Mouse (Mus musculus) heart, postnatal 4 days (tissue): ENCODE results near the gene Mbl2. TPM values are rescaled to one million over a fixed set of nuclear protein-coding genes. Genes with fewer than 3 reads are reported as not detected.
"Not testable (repeated sequence)": the region's sequence is repeated elsewhere in the genome, so short reads cannot be mapped to it uniquely, and the experiment has no call there.

ENCODE experiments used
- DNase-seq: peaks from one replicate; pipeline ENCODE4 v3.0.0; 2021
- total RNA-seq, 2 experiments: library from RNA; stranded (reverse); gene quantifications; 2 replicates each; pipeline ENCODE4 v1.2.3; 2021

Gene Mbl2
- total RNA-seq = not detected

DNA sequence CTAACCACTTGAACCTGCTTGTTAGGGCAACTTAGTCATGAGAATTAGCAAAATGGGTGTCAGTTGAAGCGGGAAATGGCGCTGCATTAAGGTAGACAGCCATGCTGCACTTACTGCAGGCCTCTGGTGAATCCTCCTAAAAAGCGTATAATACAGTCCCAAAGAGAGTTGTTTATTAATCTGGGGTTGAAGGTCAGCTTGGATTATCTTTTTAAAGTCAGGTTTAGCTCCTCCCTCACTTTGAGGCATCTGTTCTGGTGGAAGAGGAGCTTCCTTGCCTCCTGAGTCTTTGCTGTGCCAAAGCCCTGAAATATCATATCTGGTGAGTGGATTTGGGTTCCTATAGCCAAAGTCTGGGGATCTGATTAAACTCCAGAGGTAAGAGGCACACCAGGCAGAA, at the start of gene Mbl2:
TSS of gene Mbl2 (plus strand) at position 252 of the 400 bp plus-strand sequence.
- DNase-seq = no peak

DNA sequence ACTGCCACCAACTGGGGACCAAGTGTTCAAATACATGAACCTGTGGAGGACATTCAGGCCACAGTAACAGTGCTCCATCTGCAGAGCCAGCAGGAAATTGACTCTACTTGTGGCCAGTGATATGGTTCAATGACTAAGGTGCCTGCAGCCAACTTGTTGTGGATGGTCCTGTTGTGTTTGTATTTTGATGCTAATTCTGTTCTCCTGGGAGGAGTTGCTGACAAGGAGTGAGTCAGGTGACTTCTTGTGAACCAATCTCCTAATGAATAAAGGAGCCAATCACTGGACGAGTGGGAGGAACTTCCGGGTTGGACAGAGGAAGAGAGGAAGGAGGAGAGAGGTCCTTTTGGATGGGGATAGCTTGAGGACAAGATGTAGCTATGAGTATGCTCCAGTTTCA, 47.2 kb upstream of the Mbl2 start:
- no peak for DNase-seq

DNA sequence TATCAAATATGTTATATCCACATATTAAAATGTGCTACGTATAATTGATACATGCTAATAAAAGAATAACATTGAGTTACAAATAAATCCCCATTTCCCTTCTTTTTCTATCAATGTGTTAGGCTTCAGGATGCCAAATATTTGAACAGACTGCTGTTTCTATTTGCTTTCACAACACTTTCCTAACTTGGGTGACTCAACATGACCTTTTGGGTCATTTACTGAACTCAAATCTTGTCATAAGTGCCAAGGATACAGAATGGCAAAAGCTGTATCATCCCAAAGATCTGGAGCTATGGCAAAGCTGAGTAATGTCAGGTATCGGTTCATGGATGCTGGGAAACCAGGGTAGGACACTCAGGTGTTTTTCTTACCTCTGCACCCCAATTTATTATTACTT, 45.5 kb upstream of the Mbl2 start:
- DNase-seq = no peak

DNA sequence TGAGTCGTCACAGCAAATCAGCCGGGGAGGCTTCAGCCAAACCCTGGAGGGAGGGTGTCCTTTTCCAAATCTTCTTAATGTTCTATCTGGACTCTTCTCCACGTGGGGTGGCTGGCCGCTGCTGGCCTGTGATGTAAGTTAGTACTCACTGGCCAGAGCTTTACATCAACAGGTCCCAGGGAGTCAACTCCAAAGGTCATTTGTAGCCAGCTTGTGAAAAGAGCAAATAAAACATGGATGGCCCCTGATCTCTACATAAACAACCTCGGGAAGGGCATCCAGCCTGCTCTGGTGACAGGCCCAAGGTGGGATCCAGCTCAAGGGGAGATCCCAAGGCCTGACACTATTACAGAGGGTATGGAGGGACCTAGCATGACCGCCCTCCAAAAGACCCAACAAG, 37.7 kb upstream of the Mbl2 start:
- no peak for DNase-seq

DNA sequence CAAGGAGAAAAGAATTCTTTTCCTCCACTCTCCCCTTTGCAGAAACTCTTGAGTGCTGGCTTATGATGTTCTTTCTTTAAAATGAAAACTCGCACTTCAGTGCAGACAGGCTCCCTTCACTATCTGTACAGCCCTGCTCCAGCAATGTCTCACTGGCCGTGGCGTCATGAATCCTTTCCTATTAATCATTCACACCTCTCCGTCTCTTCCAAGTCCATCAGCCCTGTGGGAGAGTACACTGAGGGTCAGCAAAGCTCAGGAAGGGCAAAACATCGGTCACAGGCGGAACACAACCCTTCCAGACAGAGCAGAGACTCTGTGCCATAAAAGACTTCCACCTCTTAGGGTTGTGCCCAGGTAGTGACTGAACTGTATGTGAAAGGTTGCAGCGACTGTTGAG, 30.6 kb upstream of the Mbl2 start:
- DNase-seq = no peak

DNA sequence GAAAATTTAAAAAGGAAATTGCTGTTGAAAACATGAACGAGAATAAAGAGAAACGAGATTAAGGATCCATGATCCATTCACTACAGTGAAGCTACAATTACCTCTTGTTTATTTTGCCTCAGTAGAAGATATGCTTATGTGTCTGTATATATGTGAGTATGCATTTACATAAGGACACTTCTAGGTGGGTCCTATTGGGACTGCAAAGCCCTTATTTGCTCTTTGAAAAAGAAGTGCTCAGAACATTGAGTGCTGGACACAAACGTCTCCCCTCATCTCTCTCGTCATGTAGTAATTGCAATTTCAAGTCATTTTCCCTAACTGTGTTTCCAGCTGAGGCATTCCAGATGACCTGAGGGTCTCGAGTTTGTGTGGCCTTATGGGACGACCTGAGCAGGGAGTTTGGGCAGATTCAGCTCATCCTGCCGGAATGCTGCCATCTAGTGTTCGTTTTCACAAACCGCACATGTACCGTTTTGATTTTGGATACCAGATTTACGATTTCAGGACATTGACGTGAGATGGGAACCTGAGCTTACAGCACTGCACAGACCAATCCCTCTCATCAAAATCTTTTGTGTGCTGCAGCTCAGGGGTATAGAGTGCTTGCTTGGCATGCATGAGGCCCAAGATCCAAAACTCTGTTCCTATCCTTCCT, 27.5 kb upstream of the Mbl2 start:
- DNase-seq = peak; percentile 44

DNA sequence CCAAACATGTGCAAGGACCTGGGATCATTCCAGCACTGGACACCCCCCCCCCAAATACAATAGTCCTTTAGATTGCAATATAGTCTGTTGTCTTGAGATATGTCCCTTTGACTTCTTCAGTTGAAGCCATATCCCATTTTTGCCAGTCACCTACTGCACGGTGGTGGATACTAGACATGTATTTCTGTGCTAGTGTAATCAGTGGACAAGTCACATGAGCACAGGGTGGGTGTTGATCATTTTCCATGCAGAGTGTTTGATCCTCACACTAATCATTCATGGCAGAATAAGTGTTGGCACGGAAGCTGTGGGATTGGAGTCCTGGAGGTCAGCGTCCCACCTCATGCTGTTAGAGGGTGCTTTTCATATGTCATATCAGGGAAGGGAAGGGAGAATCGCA, 26.9 kb upstream of the Mbl2 start:
- no peak for DNase-seq

DNA sequence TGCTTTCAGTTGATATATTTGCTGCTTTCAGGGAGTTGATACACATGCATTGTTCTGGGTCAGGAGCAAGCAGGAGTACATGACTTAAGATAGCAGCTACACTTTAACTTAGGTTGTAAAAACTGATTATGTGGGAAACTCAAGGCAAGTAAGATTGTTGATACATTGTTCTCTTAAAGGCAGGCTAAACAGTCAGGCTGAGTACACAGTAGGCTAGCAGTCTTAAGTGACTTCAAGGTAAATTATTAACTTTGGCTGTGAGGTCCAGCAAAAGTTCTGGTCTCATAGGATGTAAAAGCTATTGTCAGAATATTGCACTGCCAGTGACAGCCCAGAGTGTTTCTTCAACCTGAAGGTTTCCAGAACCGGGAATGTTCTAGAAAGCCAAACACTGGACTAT, 25.8 kb upstream of the Mbl2 start:
- DNase-seq = no peak

DNA sequence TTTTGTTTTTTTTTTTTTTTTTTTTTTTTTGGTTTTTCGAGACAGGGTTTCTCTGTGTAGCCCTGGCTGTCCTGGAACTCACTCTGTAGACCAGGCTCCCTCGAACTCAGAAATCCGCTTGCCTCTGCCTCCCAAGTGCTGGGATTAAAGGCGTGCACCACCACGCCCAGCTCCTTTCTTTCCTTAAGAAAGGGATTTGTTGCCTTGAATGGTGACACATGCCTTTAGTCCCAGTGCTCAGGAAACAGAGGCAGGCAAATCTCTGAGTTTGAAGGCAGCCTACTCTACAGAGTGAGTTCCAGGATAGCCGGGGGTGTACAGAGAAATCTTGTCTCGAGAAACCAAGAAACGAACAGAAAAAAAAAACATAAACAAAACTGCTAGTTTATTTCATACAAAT, 23.7 kb upstream of the Mbl2 start:
- not testable (repeated sequence) for DNase-seq

DNA sequence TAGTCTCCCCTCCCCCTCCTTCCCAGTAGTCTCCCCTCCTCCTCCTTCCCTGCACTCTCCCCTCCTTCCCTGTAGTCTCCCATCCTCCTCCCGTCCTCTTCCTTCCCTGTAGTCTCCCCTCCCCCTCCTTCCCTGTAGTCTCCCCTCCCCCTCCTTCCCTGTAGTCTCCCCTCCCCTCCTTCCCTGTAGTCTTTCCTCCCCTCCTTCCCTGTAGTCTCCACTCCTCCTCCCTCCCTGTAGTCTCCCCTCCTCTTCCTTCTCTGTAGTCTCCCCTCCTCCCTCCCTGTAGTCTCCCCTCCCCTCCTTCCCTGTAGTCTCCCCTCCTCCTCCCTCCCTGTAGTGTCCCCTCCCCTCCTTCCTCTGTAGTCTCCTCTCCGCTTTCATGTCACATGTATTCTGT, 18.7 kb upstream of the Mbl2 start:
- DNase-seq = no peak

DNA sequence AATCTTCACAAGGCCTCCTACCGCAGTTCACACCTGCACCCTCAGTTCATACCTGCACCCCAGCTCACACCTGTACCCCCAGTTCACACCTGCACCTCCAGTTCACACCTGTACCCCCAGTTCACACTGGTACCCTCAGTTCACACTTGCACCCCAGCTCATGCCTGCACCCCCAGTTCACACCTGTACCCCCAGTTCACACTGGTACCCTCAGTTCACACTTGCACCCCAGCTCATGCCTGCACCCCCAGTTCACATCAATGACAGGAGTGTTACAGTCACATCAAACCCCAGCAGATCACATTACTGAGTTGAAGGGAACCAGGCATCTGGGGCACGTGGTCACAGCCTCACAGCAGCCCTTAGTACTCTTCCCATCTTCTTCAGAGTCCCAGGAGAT, 17.0 kb upstream of the Mbl2 start:
- not testable (repeated sequence) for DNase-seq

DNA sequence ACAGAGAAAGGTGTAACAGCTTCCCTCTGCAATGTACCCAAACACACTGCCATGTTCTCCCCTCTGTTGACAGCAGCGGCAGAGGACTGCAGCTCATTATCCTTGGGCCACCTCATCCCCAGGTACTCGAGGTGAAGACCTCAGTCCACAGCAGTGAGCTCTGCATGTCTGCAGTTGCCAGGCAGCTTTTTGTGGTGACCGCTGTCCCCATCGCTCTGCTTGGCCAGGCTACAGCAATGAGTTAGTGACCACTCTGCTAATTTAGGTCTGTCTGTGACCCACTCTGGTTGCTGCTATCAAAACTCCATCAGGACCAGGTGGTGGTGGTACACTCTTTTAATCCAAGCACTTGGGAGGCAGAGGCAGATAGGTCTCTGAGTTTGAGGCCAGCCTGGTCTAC, 16.6 kb upstream of the Mbl2 start:
- DNase-seq = no peak

DNA sequence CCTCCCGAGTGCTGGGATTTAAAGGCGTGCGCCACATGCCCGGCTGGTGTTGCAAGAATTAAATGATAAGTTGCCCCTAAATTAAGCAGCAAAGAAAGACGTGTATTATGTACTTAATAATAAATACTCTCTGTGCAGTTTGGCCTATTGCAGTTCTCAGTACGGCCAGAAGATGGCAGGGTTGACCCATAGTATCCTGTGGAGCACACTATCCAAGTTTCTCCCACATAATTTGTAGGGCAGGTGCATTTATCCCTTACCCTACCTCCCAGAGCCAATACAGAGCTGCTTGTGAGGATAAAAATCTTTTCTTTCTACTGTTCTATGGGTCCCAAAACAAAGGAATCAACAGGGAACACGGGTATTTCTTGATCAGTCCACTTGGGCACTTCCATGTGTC, 15.4 kb upstream of the Mbl2 start:
- DNase-seq = peak; percentile 76

DNA sequence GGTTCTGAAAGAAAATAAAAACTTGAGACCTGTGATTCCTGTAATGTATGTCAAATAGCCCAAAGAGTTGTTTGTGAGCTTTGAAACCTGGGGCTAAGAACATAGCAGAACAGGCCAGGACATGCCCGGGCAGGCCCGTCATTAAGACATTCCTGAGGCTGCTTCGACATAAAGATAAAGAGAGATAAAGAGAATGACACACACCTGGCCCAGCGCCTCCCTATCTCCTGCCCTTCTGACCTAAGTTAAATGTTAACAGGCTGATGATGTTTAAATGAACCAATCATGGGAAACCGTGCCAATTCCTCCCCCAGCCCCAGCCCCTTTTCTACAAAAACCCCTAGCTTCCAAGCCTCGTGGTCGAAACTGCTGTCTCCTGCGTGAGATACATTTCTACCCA, 10.1 kb upstream of the Mbl2 start:
- DNase-seq = not testable (repeated sequence)

DNA sequence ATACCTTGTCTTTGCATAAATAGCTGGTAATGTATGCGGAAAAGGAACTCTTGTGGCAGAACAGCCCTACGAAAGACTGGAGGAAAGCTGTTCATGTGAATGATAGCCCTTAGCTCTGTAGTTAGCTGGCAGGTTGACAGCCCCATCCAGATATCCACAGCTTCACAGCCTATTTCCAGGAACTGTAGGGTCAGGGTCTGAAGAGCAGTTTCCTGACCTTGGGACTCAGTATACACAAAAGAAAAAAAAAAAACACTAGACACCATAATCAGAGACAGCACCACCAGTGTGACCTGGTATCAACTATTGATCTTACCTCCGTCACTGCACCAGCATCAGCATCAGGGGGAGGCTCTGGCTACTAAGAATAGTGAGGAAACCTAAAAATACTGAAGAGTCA, 3.3 kb upstream of the Mbl2 start:
- no peak for DNase-seq

DNA sequence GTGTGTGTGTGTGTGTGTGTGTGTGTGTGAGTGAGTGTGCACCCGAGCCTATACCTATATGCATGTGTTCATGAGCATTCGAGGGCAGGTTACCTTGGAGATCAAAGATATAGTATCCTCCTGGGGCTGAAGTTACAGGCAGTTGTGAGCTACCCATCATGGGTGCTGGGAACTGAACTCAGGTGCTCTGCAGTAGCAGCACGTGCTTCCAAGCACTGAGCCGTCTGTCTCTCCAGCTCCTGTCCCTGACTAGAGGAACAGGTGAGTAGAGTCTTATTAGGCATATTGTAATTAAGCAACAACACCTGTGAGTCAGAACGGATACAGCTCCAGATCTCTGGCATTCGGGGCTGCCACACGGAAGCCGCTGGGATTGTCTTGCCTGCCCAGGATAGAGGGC, 1.7 kb downstream of the Mbl2 start:
- DNase-seq = no peak

DNA sequence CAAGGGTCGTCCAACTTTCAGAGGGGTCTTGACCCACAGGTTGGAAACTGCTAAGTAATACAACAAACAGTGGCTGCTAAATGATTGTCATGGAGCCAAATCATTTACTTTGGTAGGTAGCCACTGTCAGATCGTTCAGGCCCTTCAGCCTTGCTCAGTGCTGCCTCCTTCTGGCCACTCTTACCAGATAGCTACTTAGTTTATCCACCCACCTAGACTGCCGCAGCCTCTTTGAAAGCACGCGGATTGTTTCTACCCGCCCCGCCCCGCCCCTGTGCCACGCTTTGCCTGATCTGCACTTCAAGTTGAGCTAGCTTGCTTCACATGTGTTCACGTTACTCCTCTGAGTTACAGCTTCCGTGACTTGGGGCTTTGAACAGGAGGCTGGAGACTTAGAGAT, 14.6 kb downstream of the Mbl2 start:
- peak; percentile 15 for DNase-seq

DNA sequence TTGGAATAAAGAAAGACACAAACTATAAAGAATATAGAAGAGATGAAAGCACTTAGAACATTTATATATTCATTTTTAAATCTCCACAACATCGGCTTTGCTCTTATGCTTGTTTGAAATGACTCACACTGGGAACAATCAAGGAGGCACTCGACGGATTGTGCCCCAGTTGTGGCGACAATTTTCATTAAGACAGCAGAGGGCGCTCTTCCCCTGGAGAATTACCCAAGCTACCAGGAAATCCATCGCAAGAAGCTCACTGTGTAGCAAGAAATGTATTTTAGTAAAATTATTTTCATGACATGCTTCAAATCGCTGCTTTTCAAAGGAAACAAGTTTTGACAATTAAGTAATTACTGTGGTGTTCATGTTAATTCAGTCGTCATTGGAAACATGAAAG, 16.1 kb downstream of the Mbl2 start:
- DNase-seq = peak; percentile 71

DNA sequence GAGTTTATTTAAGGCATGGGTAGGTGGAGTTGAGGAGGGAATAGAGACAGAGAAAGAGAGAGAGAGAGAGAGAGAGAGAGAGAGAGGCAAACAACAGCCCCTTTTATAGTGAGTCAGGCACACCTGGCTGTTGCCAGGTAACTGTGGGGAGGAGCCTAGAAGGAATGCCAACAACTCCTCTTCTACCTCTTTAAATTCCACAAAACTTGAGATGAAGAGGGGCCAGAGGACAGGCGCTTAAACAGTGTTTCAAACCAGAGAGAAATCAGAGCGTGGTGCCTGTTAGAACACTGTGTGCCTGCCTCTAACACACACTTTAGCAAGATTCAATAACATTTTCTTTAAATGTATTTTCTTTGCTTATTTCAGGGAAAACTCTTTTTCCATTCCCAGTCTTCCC, 19.5 kb downstream of the Mbl2 start:
- no peak for DNase-seq

DNA sequence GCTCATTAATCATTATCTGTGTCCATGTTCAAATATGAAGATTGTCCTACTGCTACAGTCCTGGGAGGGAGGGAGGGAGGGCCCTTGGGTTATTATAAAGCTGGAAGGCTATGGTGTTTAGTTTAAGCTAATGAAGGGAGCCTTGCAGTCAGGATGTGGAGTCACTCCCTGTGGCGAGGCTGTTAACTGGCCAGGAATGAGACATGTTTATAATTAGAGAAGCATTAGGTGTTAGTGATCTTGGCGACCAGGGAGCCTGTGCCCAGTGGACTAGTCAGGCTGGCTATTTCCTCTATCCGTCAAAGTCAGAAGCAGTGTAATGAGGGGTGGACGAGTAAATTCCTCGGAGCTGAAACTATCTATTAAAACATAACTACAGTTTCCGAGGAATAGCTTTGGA, 23.6 kb downstream of the Mbl2 start:
- no peak for DNase-seq

DNA sequence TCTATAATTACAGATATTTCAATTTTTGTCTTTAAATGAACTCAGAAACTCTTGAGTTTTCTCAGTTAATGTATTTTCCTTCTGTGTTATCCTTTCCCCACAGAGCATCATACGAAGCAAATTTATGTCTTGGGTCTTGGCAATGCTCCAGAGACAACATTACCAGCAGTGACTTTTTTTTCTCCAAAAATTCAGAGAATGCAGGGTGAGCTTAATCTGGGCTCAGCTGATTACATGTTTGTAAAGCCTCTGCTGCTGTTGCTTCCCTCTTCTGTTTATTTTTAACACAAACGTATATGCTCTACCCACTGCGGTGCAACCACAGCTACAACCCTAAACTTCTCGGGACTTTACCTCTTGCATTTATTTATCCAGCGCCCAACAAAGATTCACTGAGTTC, 48.4 kb downstream of the Mbl2 start:
- no peak for DNase-seq

DNA sequence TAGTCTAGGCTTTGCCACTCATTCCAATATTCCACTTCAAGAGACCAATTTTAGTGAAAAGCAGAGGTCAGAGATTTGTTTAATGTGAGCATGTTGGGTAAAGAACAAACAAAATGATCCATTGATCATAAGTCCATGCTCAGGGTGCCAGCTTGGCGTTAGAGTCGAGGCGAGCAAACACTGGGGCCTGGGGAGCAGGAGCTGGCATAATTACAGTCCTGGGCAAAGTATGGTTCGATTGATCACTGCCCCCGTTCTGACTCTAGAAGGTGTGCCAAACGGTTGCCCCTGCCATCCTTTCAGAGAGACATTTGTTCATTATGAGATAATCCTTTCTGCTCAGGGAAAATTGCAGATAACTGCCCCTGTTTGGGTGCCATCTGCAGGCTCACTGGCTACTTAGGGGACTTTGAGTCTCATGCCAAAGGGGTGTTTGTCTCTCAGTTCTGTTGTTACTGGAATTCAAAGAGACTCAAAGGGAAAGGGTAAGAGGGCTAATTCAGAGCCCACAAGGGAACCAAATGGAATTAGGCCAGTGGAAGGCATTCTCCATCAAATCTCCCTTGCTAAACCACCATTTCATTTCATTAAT, 55.3 kb downstream of the Mbl2 start:
- DNase-seq = no peak
